Mouse (Mus musculus): ENCODE results near the gene Cdan1.
A peak's percentile ranks its signal among the peaks of the same experiment; 100 is the strongest.

The Cdan1 gene

GRCm38 (mm10) chr2:120849449-120850423 is at the start of gene Cdan1:
Gene Cdan1, minus strand, starts transcription at chr2:120850128.
- peak; percentile 22 for DNase-seq (ENCODE audit: low spot score)

- no peak for DNase-seq (ENCODE audit: low spot score)
Observed at GRCm38 (mm10) chr2:120896361-120896760, 46.4 kb upstream of the Cdan1 start.

- DNase-seq (ENCODE audit: low spot score) = no peak
Observed at GRCm38 (mm10) chr2:120887601-120888000, 37.7 kb upstream of the Cdan1 start.

GRCm38 (mm10) chr2:120873192-120873591 is 23.3 kb upstream of the Cdan1 start:
- DNase-seq (ENCODE audit: low spot score) = no peak

- DNase-seq (ENCODE audit: low spot score) = peak; percentile 43
Observed at GRCm38 (mm10) chr2:120871447-120872336, 21.8 kb upstream of the Cdan1 start.

GRCm38 (mm10) chr2:120867336-120867735 is 17.4 kb upstream of the Cdan1 start:
- peak; percentile 58 for DNase-seq (ENCODE audit: low spot score)

- DNase-seq (ENCODE audit: low spot score) = peak; percentile 33
Observed at GRCm38 (mm10) chr2:120866561-120866960, 16.6 kb upstream of the Cdan1 start.

GRCm38 (mm10) chr2:120863389-120863788 is 13.5 kb upstream of the Cdan1 start:
- no peak for DNase-seq (ENCODE audit: low spot score)

- no peak for DNase-seq (ENCODE audit: low spot score)
Observed at GRCm38 (mm10) chr2:120860699-120861098, 10.8 kb upstream of the Cdan1 start.

- DNase-seq (ENCODE audit: low spot score) = no peak
Observed at GRCm38 (mm10) chr2:120858131-120858530, 8.2 kb upstream of the Cdan1 start.

- DNase-seq (ENCODE audit: low spot score) = no peak
Observed at GRCm38 (mm10) chr2:120853151-120853550, 3.2 kb upstream of the Cdan1 start.

GRCm38 (mm10) chr2:120852626-120853025 is 2.7 kb upstream of the Cdan1 start:
- DNase-seq (ENCODE audit: low spot score) = no peak

- peak; percentile 99 for DNase-seq (ENCODE audit: low spot score)
Observed at GRCm38 (mm10) chr2:120850424-120851082, 625 bp upstream of the Cdan1 start, which contains the start of gene Ttbk2. Gene Ttbk2, minus strand, starts transcription at chr2:120850604.

GRCm38 (mm10) chr2:120845280-120845679 is 4.6 kb downstream of the Cdan1 start:
- no peak for DNase-seq (ENCODE audit: low spot score)

GRCm38 (mm10) chr2:120843990-120844389 is 5.9 kb downstream of the Cdan1 start:
- DNase-seq (ENCODE audit: low spot score) = no peak

GRCm38 (mm10) chr2:120841211-120841610 is 8.7 kb downstream of the Cdan1 start:
- DNase-seq (ENCODE audit: low spot score) = no peak

GRCm38 (mm10) chr2:120835167-120835566 is 14.8 kb downstream of the Cdan1 start:
- DNase-seq (ENCODE audit: low spot score) = no peak

- no peak for DNase-seq (ENCODE audit: low spot score)
Observed at GRCm38 (mm10) chr2:120826936-120827638, 22.8 kb downstream of the Cdan1 start.

GRCm38 (mm10) chr2:120770265-120770935 is 79.5 kb downstream of the Cdan1 start:
- DNase-seq (ENCODE audit: low spot score) = no peak

- peak; percentile 29 for DNase-seq (ENCODE audit: low spot score)
Observed at GRCm38 (mm10) chr2:120761922-120762321, 88.0 kb downstream of the Cdan1 start.

GRCm38 (mm10) chr2:120748041-120748440 is 101.9 kb downstream of the Cdan1 start:
- DNase-seq (ENCODE audit: low spot score) = no peak
